Mouse (Mus musculus): ENCODE measurements at regions not wholly inside any gene's neighbourhood (a gene's known extent, or its start where the extent isn't known, plus 50 kb on each side); places are given as distances from the start of the nearest gene placed in this dataset. TPM values are rescaled to one million over a fixed set of nuclear protein-coding genes. Genes with fewer than 3 reads are reported as not detected.

Small RNA genes in the stretch of these regions (microRNA-seq; reads per million reads assigned to microRNA genes)
- gene Gm27392: not detected

Measured in intestine, embryonic 14.5 days (tissue).